Mouse (Mus musculus) liver (tissue): ENCODE data around the gene Cdh23.

ENCODE experiments used
- DNase-seq: peaks from one replicate; pipeline ENCODE4 v3.0.0-alpha.2; 2020; ENCODE audit warnings: mixed read lengths

Gene Cdh23

GRCm38 (mm10) chr10:60706268-60706667, 10.0 kb upstream of the Cdh23 start:
- DNase-seq = no peak

GRCm38 (mm10) chr10:60705134-60705533, 8.8 kb upstream of the Cdh23 start:
- DNase-seq = no peak

- DNase-seq = no peak
Measured at GRCm38 (mm10) chr10:60697775-60698174, 1.5 kb upstream of the Cdh23 start.

DNA sequence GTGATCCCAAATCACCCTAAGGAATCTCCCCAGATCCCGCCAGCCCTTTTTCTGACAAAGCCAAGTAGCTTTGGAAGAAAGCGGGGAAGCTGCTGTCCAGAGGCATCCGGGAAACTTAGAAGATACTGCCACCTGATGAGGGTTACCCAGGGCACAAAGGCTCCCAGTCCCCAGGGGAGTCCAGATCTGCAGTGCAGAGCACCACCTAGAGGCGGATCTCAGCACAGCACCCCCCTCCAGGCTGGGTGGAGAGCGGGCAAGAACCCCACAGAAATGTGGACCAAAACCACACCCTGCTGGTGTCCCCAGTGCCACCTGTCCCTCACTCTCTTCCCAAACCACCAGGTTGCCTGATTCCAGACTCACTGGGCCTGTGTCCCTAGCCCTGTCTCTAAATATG, 685 bp upstream of the Cdh23 start:
- DNase-seq = peak; percentile 54

GRCm38 (mm10) chr10:60691671-60692390, 4.5 kb downstream of the Cdh23 start:
- DNase-seq = no peak

DNA sequence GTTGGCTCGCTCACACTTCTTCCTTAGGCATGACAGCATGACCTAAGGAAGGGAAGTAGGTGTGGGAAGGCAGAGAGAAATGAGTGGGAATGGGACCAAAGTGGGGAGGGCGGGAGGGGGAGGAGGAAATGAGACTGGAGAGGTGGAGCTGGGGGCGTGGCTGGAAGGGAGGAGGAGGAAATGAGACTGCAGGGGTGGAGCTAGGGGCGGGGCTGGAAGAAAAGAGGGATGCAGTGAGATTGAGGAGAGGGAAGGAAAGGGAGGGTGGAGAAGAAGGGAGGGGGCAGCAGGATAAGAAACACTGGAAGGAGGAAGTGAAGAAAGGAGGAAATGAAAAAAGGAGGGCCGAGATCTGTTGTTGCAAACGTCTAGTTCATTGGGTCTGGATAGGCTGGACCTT, 5.3 kb downstream of the Cdh23 start:
- DNase-seq = peak; percentile 39

DNA sequence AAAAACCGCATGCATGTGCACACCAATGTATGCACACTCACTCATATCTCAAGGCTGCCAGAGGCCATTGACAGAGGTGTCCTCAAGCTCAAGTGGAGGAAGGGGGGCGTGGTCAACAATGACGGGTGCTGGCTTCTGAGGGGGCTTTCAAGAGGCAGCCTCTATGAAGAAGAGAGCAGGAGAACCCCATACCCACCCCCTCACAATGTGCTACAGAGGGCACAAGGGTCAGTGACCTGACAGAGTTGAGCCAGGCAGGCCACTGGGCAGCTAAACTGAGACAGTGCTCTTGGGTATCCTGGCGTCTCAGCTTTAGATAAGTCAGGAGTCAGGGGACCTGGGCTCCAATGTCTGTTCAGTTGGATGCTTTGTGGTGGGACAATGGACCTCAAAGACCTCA, 6.9 kb downstream of the Cdh23 start:
- no peak for DNase-seq

GRCm38 (mm10) chr10:60687011-60687776, 9.1 kb downstream of the Cdh23 start:
- DNase-seq = peak; percentile 49

- no peak for DNase-seq
Measured at GRCm38 (mm10) chr10:60686641-60686975, 9.7 kb downstream of the Cdh23 start.

- DNase-seq = no peak
Measured at GRCm38 (mm10) chr10:60685764-60686640, 10.3 kb downstream of the Cdh23 start.

DNA sequence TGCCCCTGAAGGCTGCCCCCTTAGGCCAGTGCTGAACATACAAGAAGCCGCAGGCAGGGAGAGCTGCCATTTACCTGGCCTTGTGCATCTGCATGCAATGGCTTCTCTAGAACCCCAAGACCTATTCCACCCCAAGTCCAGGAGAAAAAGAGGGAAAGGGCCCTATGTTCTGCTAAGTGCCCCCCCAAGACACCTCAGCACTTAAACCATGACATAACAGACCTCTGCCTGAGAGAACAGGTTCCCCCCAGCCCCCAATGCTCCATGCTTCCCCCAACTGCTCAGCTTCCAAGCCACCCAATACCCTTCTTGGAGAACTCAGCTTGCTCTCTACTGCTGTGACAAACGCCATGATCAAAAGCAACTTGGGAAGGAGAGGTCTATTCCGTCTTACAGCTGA, 17.4 kb downstream of the Cdh23 start:
- DNase-seq = no peak

GRCm38 (mm10) chr10:60677319-60677718, 19.0 kb downstream of the Cdh23 start:
- DNase-seq = no peak

DNA sequence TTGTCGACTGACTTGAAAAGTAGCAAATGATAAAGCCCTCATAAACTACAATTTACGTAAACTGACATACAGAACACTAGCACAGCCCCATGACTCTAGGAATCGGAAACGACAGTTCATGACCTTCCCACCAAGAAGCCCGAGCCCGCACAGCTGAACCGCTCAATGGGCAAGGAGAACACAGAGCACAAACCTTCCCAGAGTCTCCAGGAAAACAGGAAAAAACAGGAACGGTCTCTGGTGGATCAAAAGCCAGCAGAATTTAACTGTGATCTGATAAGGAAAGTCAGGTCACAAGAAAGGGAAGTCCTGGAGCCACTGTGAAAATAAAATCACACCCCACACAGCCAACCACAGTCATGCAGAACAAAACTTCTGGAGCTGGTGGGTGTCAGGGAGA, 26.1 kb downstream of the Cdh23 start:
- no peak for DNase-seq

DNA sequence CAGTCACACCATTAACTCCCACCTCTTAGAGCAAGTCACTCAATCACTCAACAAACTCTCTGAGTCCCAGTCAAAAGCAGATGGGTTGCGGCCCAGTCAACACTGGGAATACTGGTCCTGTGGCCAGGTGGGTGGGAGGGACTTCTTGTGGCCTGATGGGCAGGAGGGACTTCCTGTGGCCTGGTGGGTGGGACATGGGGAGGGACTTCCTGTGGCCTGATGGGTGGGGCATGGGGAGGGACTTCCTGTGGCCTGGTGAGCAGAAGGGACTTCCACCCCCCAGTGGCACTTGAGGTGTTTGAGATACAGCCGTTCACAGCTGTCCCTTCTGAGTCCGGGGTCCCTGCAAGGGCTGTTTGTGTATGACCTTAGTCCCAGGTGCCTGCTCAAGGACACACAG, 27.7 kb downstream of the Cdh23 start:
- DNase-seq = no peak

- DNase-seq = no peak
Measured at GRCm38 (mm10) chr10:60660986-60661385, 35.3 kb downstream of the Cdh23 start.

- DNase-seq = no peak
Measured at GRCm38 (mm10) chr10:60659450-60660020, 36.8 kb downstream of the Cdh23 start.

DNA sequence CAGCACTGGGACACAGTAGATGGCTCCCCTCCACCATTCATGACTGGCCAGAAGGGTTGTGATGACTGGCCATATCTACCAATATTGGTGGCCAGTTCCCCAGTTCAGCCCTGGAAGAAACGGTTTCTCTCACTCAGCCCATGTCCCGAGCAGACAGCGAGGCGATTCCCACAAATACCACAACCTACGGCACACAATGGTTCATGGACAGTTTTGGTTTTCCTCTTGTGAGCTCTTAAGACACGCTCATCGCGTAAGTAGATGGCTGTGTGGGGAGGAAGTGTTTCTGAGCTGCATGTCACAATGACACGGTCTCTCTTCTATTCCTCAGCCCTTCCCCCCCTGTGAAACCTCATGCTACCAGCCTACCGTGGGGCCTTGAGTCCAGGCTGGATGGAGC, 38.1 kb downstream of the Cdh23 start:
- no peak for DNase-seq

GRCm38 (mm10) chr10:60653675-60654074, 42.6 kb downstream of the Cdh23 start:
- DNase-seq = no peak

- DNase-seq = no peak
Measured at GRCm38 (mm10) chr10:60653106-60653505, 43.2 kb downstream of the Cdh23 start.

DNA sequence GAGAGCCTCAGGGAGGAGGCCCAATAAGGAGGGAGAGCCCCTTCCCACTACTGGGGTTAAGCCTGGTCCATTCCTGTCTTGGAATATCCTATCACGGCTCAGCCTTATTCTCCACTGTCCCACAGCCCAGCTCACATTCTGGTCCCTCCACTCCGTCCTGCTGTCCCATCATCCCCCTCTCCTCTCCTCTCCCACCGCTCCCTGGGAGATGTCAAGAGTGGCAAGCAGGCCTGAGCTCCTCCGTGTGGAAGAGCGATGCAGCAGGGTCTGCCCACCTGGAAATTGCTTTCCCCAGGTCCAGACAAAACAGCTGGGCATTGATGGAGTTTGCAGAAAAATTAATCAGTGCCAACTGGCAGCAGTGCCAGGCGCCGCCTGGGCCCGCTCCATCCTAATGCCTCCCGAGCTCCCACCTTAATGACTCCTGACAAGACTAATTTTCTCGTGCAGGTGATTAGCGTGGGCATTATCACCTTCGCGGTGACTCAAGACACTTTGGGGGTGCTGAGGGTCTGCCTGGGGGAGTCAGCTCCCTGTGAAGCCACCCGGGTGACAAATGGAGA, 52.1 kb downstream of the Cdh23 start:
- DNase-seq = no peak

DNA sequence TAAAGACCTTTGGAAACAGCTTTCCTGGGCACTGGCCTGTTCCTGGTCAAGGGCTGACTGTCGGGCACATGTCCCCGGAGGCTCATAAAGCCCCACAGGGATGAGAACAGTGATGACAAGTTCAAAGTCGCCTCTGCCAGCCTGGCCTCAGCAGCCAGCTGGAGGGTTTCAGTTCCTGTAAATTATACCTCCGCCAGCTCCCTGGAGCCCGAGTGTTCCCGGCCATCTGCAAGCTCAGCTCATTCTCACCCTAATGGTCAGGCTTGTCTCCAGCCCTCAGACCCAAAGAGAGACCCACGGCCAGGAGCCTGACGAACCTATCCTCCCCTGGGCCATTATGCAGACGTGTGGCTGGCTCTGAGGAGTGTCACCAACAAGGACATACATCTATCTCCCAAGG, 57.0 kb downstream of the Cdh23 start:
- no peak for DNase-seq

DNA sequence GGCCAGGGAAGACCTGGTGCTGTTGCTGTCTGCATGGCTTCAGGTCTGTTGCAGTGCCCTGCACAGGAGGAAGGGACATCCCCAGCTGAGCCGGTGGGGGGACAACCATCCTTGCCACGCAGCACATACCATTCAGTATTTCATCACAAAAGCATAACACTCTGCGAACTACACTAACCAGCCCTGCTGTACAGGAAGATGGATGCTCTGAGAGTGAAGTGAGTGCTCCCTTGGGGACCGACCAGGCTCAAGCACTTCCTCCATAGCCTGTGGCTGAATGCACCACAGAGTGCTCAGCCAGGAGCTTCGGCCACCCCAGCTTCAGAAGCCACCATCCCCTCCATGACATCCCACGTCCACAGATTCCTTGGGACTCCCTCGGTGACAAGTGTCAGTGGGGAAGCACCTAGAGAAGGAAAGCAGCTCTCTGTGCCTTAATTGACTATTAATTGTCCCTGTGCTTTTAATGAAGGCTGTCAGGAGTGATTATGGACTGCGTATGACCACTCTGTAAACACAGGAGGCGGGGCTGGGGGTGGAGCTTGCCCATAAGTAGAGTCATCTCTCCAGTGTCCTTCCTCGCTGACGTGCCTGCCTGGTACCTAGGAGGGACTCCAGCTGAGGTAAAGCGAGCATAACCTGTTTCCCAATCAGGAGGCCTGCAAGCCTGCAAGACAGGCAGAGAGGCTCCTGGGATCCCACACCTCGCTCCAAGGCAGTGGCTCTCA, 60.6 kb downstream of the Cdh23 start:
- DNase-seq = no peak
